Mouse (Mus musculus) liver, adult 10 weeks (tissue): Measurements from ENCODE around the gene Glg1. TPM values are rescaled to one million over a fixed set of nuclear protein-coding genes. Genes with fewer than 3 reads are reported as not detected.

Experiments used
- polyA plus RNA-seq: library from polyadenylated mRNA; stranded (reverse); fragments of 350-450 nt; fragmentation: Illumina TruSeq; extraction: RNeasy Lipid Tissue Mini Kit (QIAGEN cat#74804); gene quantifications from one replicate; pipeline ENCODE4 v1.2.3, GENCODE M21; 2014; ENCODE audit warnings: low read depth, low replicate concordance

Gene Glg1
- polyA plus RNA-seq = 8.6 TPM

GRCm38 (mm10) chr8:111258631-111259407 lies at the start of gene Glg1:
Gene Glg1 (minus strand): TSS chr8:111259216.

DNA sequence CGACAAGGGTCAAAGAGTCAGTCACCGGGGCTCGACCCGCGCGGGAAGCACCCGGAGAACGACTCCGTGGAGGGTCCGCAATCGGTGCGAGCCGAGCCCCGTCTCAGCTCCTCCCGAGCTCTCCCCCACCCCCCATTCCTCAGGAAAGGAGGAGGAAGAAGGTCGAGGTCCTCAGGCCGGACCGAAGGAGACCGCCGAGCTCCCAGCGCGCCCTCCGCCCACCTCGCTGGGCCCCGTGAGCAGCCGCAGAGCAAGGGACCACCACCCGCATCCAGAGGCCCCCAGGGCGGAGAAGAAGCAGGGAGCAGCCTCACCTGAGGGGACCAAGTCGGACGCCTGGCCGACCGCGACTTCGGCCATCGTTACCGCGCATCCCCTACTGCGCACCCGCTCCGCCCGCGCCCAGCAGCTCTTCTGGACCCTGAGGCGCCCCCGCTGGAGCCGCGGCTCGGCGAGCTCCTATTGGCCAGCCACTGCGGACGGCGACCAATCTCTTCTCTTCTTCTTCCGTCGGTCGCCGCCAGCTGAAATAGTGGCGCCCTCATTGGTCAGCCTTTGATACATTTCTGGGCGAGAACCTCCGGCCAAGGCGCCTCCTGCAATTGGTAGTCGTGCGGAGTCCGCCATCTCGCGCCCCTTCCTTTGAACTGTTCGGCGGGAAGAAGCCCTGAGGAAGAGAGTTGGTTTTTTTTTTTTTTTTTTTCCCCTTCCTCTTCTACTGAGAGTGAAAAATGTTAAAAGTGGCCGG lies 41.0 kb upstream of the Glg1 start, which contains the start of gene Rfwd3:
Rfwd3 (minus strand) TSS at position 402 of the 748 bp plus-strand sequence.

Other genes with a start within 250 kb of the Glg1 start
- gene Ddx19b, start 227.5 kb downstream of the Glg1 start, polyA plus RNA-seq = 9.0 TPM
- 20.7 TPM for gene Aars, start 226.1 kb downstream of the Glg1 start, polyA plus RNA-seq
- 0.85 TPM for gene Exosc6, start 202.9 kb downstream of the Glg1 start, polyA plus RNA-seq
- gene Clec18a, start 166.8 kb downstream of the Glg1 start, polyA plus RNA-seq = not detected
- 9.8 TPM for gene Pdpr, start 164.6 kb downstream of the Glg1 start, polyA plus RNA-seq
- 16.4 TPM for gene Rfwd3, start 41.0 kb upstream of the Glg1 start, polyA plus RNA-seq
- 8.3 TPM for gene Mlkl, start 79.0 kb upstream of the Glg1 start, polyA plus RNA-seq
- not detected for gene Fa2h, start 134.6 kb upstream of the Glg1 start, polyA plus RNA-seq